ENCODE assay signal across 9 mouse cellular contexts in the genomic region with DNA sequence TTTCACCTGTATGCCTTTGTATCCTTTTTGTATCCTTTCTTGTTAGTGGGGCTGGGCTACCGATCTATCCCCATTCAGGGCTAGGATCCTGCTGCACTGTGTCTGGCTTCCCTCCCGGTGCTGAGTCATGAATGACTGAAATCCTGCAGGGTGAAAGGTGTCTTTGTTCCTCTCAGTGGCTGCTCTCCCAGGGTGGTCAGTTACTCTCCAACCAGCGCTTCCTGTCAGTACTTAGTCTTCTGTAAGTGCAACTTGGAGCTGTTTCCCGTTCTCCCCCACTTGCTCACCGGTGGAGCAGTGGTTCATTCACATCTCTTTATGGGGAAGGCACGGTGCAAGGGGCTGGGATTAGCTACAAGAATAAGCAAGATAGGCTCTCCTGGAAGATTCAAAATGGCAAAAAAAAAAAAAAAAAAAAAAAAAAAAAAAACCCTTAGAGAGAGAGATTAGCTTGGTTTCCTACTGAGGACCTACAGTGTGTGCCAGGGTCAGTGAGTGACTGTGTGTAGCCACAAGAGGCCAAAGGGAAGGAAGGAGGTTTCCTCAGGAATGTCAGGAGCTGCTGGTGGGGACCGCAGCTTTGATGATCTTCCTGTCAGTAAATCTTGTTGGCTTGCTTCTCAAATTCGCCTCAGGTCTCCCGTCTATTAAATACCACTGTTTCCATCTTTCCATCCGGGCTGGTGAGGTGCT. TPM values are rescaled to one million over a fixed set of nuclear protein-coding genes. Genes with fewer than 3 reads are reported as not detected.
DNase-seq lines count a peak whose midpoint lies in the region; ATAC-seq and TF ChIP-seq lines count a peak whose summit lies in the region.
"Had no signal": no experiment of that assay in that cellular context is flagged by ENCODE, and none has a peak within 500 bp of the region (broad histone marks: within the 10 kb centered on the region; RNA-seq: fewer than 3 reads in every experiment).

No protein-coding gene starts in this region.

- TF ChIP-seq CTCF in heart, adult 2 months (IDR thresholded peaks at IDR 0.05): no peak

- H3K4me2 ChIP-seq in embryonic facial prominence, embryonic 12.5 days (replicated peaks): no peak overlapping the region
- peak overlapping the region; percentile 32 for H3K4me2 ChIP-seq in hindbrain, embryonic 15.5 days
- peak overlapping the region; percentile 23; the same call in 1 of the 2 replicates for H3K4me2 ChIP-seq in neural tube, embryonic 15.5 days
- H3K4me2 ChIP-seq: limb, embryonic 15.5 days had no signal

- H3K4me1 ChIP-seq in heart, adult 2 months (ENCODE audit: control insufficient read depth, insufficient read depth, low read length): 0 out of 2 replicates have a peak, but pooled peaks cover 1% of the 10 kb centered on the region
- 0 out of 2 replicates have a peak, but pooled peaks cover 5% of the 10 kb centered on the region for H3K4me1 ChIP-seq in embryonic facial prominence, embryonic 12.5 days
- peaks cover 10% of the 10 kb centered on the region for H3K4me1 ChIP-seq in hindbrain, embryonic 15.5 days (replicated peaks)
- peaks cover 12% of the 10 kb centered on the region for H3K4me1 ChIP-seq in neural tube, embryonic 15.5 days

- intact Hi-C loops in heart, adult 2 months (cut with DNase I): no loop called here

- H3K27me3 ChIP-seq in heart, adult 2 months (ENCODE audit: control insufficient read depth, insufficient read depth, low read length): no peaks in the 10 kb centered on the region
- H3K27me3 ChIP-seq in embryonic facial prominence, embryonic 12.5 days: peaks cover 3% of the 10 kb centered on the region; the same call in 1 of the 2 replicates
- no peaks in the 10 kb centered on the region for H3K27me3 ChIP-seq in hindbrain, embryonic 15.5 days
- H3K27me3 ChIP-seq in neural tube, embryonic 15.5 days (replicated peaks): peaks cover 7% of the 10 kb centered on the region; the same call in 1 of the 2 replicates
- H3K27me3 ChIP-seq: limb, embryonic 15.5 days had no signal

- ATAC-seq in embryonic facial prominence, embryonic 12.5 days (ENCODE audit: insufficient number of reproducible peaks, insufficient read depth, low FRiP score, low TSS enrichment): 0 out of 2 replicates have a peak, but pooled peaks have one; percentile 35
- ATAC-seq in hindbrain, embryonic 15.5 days (ENCODE audit: low FRiP score, low read depth): 0 out of 2 replicates have a peak, but pooled peaks have one; percentile 42
- no peak for ATAC-seq in neural tube, embryonic 15.5 days (ENCODE audit: low FRiP score)

- H3K79me2 ChIP-seq in heart, adult 2 months (replicated peaks; ENCODE audit: control insufficient read depth, insufficient read depth, low read length): no peaks in the 10 kb centered on the region

- H3K36me3 ChIP-seq in heart, adult 2 months (ENCODE audit: control insufficient read depth, insufficient read depth, low read length): no peaks in the 10 kb centered on the region
- no peaks in the 10 kb centered on the region for H3K36me3 ChIP-seq in embryonic facial prominence, embryonic 12.5 days
- H3K36me3 ChIP-seq in hindbrain, embryonic 15.5 days: no peaks in the 10 kb centered on the region
- H3K36me3 ChIP-seq in neural tube, embryonic 15.5 days: no peaks in the 10 kb centered on the region
- H3K36me3 ChIP-seq: limb, embryonic 15.5 days had no signal

- TF ChIP-seq POLR2A in heart, adult 2 months (IDR thresholded peaks at IDR 0.05; ENCODE audit: insufficient read depth, low read depth, low read length): no peak

- DNase-seq in heart, adult 2 months: peak; percentile 12 to 23
- DNase-seq in heart, adult 9 months (ENCODE audit: low spot score in 2 of 2): no peak
- DNase-seq in NIH3T3 (ENCODE audit: low read depth): peak; percentile 84
- DNase-seq in left cerebral cortex, adult 11 months (ENCODE audit: low spot score): peak; percentile 26
- no peak for DNase-seq in spleen, adult 18-20 months

- peaks cover 2% of the 10 kb centered on the region; the same call in 1 of the 2 replicates for H3K9me3 ChIP-seq in embryonic facial prominence, embryonic 12.5 days
- H3K9me3 ChIP-seq in hindbrain, embryonic 15.5 days: no peaks in the 10 kb centered on the region
- no peaks in the 10 kb centered on the region for H3K9me3 ChIP-seq in neural tube, embryonic 15.5 days (replicated peaks)
- H3K9me3 ChIP-seq: limb, embryonic 15.5 days had no signal

- H3K4me3 ChIP-seq in heart, adult 2 months: no peak overlapping the region
- H3K4me3 ChIP-seq in embryonic facial prominence, embryonic 12.5 days: no peak overlapping the region
- H3K4me3 ChIP-seq in hindbrain, embryonic 15.5 days: no peak overlapping the region
- no peak overlapping the region for H3K4me3 ChIP-seq in neural tube, embryonic 15.5 days (replicated peaks)
- H3K4me3 ChIP-seq: limb, embryonic 15.5 days had no signal

- H3K9ac ChIP-seq in heart, adult 2 months (ENCODE audit: low read depth, low read length): no peak overlapping the region
- no peak overlapping the region for H3K9ac ChIP-seq in embryonic facial prominence, embryonic 12.5 days
- no peak overlapping the region for H3K9ac ChIP-seq in hindbrain, embryonic 15.5 days
- no peak overlapping the region for H3K9ac ChIP-seq in neural tube, embryonic 15.5 days (replicated peaks)
- H3K9ac ChIP-seq: limb, embryonic 15.5 days had no signal

- TF ChIP-seq EP300 in heart, adult 2 months (IDR thresholded peaks at IDR 0.05; ENCODE audit: insufficient read depth, low read depth, low read length): no peak

- no peak overlapping the region for H3K27ac ChIP-seq in heart, adult 2 months
- no peak overlapping the region for H3K27ac ChIP-seq in embryonic facial prominence, embryonic 12.5 days
- H3K27ac ChIP-seq in hindbrain, embryonic 15.5 days (replicated peaks): no peak overlapping the region
- H3K27ac ChIP-seq in neural tube, embryonic 15.5 days (replicated peaks): no peak overlapping the region
- H3K27ac ChIP-seq: limb, embryonic 15.5 days had no signal

- WGBS in heart, adult 2 months: 9% methylated on average over 10 of the region's 10 CpGs
- 4% methylated on average over 10 of the region's 10 CpGs for WGBS in embryonic facial prominence, embryonic 12.5 days
- 8% methylated on average over 10 of the region's 10 CpGs for WGBS in hindbrain, embryonic 15.5 days
- WGBS in neural tube, embryonic 15.5 days: 17% methylated on average over 10 of the region's 10 CpGs

RNA-seq across cellular contexts. Expression of a gene that starts 26.5 kb away (rescaled TPM):
- 10 to 100 TPM; 10.6 to 13.3 TPM for total RNA-seq in heart, adult 2 months (2021)
- 3.6 and 7.9 TPM in 2 replicates for polyA plus RNA-seq in heart, adult 2 months (2012; rRNA removed)
- polyA plus RNA-seq in embryonic facial prominence, embryonic 12.5 days (2016; fragmentation: Nextera tagmentation; extraction: Ambion mirVana): 95.7 and 99.3 TPM in 2 replicates
- polyA plus RNA-seq in hindbrain, embryonic 15.5 days (2015; fragmentation: Nextera tagmentation; extraction: Ambion mirVana): 113 and 130 TPM in 2 replicates
- polyA plus RNA-seq in neural tube, embryonic 15.5 days (2015; fragmentation: Nextera tagmentation; extraction: Ambion mirVana): 125 and 142 TPM in 2 replicates

RNA-seq across cellular contexts. Expression of a gene that starts 27.2 kb away (rescaled TPM):
- total RNA-seq in heart, adult 2 months (2021): not detected
- polyA plus RNA-seq in heart, adult 2 months (2012; rRNA removed): not detected in 2 replicates
- not detected in 2 replicates for polyA plus RNA-seq in embryonic facial prominence, embryonic 12.5 days (2016; fragmentation: Nextera tagmentation; extraction: Ambion mirVana)
- 0.10 and 0.14 TPM in 2 replicates for polyA plus RNA-seq in hindbrain, embryonic 15.5 days (2015; fragmentation: Nextera tagmentation; extraction: Ambion mirVana)
- 0.12 TPM in 1 of 2 replicates, not detected in the other for polyA plus RNA-seq in neural tube, embryonic 15.5 days (2015; fragmentation: Nextera tagmentation; extraction: Ambion mirVana)
- polyA plus RNA-seq: limb, embryonic 15.5 days had no signal

RNA-seq across cellular contexts. Expression of a gene that starts 42.1 kb away (rescaled TPM):
- under 1 TPM; 0.14 to 0.26 TPM for total RNA-seq in heart, adult 2 months (2021)
- polyA plus RNA-seq in heart, adult 2 months (2012; rRNA removed): 0.35 and 1.1 TPM in 2 replicates
- 1.2 and 1.3 TPM in 2 replicates for polyA plus RNA-seq in embryonic facial prominence, embryonic 12.5 days (2016; fragmentation: Nextera tagmentation; extraction: Ambion mirVana)
- 13.4 and 15.1 TPM in 2 replicates for polyA plus RNA-seq in hindbrain, embryonic 15.5 days (2015; fragmentation: Nextera tagmentation; extraction: Ambion mirVana)
- polyA plus RNA-seq in neural tube, embryonic 15.5 days (2015; fragmentation: Nextera tagmentation; extraction: Ambion mirVana): 9.2 and 10.6 TPM in 2 replicates

Comparison
In these comparisons a context has a peak if more than half of its experiments do, and no peak if none do; other contexts are left out.
1. DNase-seq: peak in heart, adult 2 months (2 of 2), NIH3T3 (single experiment) and left cerebral cortex, adult 11 months (single experiment); none in heart, adult 9 months (0 of 2) and spleen, adult 18-20 months (0 of 2).
2. RNA of a gene that starts 26.5 kb away (polyA plus RNA-seq): 125 to 142 TPM in neural tube, embryonic 15.5 days, 113 to 130 TPM in hindbrain, embryonic 15.5 days and 95.7 to 99.3 TPM in embryonic facial prominence, embryonic 12.5 days; 3.6 to 7.9 TPM in heart, adult 2 months; every median in the first group is over 10 times any median in the second.